Mouse (Mus musculus) cerebellum, adult (tissue): ENCODE data around the gene Ostf1.

Source experiments
- ATAC-seq: cut with Nextera tagmentation; 2 replicates; pipeline ENCODE4 v1.9.2; 2017; ENCODE audit warnings: mild to moderate bottlenecking, moderate library complexity, mixed read lengths; ENCODE audit not compliant: insufficient number of reproducible peaks, low FRiP score, low TSS enrichment

Gene Ostf1

GRCm38 (mm10) chr19:18631644-18632219 is at the start of gene Ostf1, which contains the start of gene Nmrk1:
TSS of gene Ostf1 (minus strand) at chr19:18631823.
TSS of gene Nmrk1 (plus strand) at chr19:18631950.
- ATAC-seq, result peak; percentile 99

- ATAC-seq, result no peak
Measured at GRCm38 (mm10) chr19:18673116-18673515, 41.5 kb upstream of the Ostf1 start.

- ATAC-seq, result no peak
Measured at GRCm38 (mm10) chr19:18672498-18672897, 40.9 kb upstream of the Ostf1 start.

- peak; percentile 54 for ATAC-seq
Measured at GRCm38 (mm10) chr19:18671056-18671741, 39.6 kb upstream of the Ostf1 start.

GRCm38 (mm10) chr19:18670608-18671007 is 39.0 kb upstream of the Ostf1 start, which contains the start of gene Carnmt1:
TSS of gene Carnmt1 (plus strand) at chr19:18670764.
- ATAC-seq, result peak; percentile 95

GRCm38 (mm10) chr19:18669551-18669950 is 37.9 kb upstream of the Ostf1 start:
- ATAC-seq, result no peak

GRCm38 (mm10) chr19:18666966-18667365 is 35.3 kb upstream of the Ostf1 start:
- no peak for ATAC-seq

GRCm38 (mm10) chr19:18663904-18664303 is 32.3 kb upstream of the Ostf1 start:
- no peak for ATAC-seq

- ATAC-seq, result no peak
Measured at GRCm38 (mm10) chr19:18661683-18662082, 30.1 kb upstream of the Ostf1 start.

GRCm38 (mm10) chr19:18660466-18660865 is 28.8 kb upstream of the Ostf1 start:
- ATAC-seq, result no peak

GRCm38 (mm10) chr19:18659349-18659748 is 27.7 kb upstream of the Ostf1 start:
- ATAC-seq, result no peak

GRCm38 (mm10) chr19:18658473-18658872 is 26.9 kb upstream of the Ostf1 start:
- ATAC-seq, result no peak

- no peak for ATAC-seq
Measured at GRCm38 (mm10) chr19:18655999-18656398, 24.4 kb upstream of the Ostf1 start.

- ATAC-seq, result no peak
Measured at GRCm38 (mm10) chr19:18654984-18655383, 23.4 kb upstream of the Ostf1 start.

- 0 out of 2 replicates have a peak, but pooled peaks have one; percentile 26 for ATAC-seq
Measured at GRCm38 (mm10) chr19:18654330-18654729, 22.7 kb upstream of the Ostf1 start.

- no peak for ATAC-seq
Measured at GRCm38 (mm10) chr19:18653058-18653457, 21.4 kb upstream of the Ostf1 start.

- ATAC-seq, result peak; percentile 92
Measured at GRCm38 (mm10) chr19:18652592-18652991, 21.0 kb upstream of the Ostf1 start.

- no peak for ATAC-seq
Measured at GRCm38 (mm10) chr19:18650473-18650872, 18.9 kb upstream of the Ostf1 start.

GRCm38 (mm10) chr19:18649955-18650354 is 18.3 kb upstream of the Ostf1 start:
- no peak for ATAC-seq

GRCm38 (mm10) chr19:18648558-18648945 is 16.9 kb upstream of the Ostf1 start:
- ATAC-seq, result no peak

- no peak for ATAC-seq
Measured at GRCm38 (mm10) chr19:18647775-18648557, 16.3 kb upstream of the Ostf1 start.
